Mouse (Mus musculus): ENCODE measurements around the gene Nrg4.

Gene Nrg4

DNA sequence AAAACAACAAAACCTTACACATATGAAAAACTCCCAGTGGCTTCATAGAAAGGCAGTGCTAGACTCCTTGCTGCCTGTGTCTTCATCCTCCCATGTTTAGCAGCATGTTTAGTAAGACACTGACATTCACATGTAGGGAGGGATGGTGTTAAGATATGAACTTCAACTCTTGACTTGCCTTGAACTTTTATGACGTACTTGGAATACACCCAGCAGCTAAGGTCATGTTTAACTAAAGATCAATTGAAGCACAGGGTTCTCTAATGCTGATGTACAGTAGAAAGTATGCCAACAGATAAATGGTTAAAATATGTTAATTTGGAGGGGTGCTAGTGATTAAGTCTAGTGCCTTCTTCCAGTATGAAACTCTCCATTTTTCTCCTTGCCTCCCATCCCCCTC, 4.0 kb downstream of the Nrg4 start:
- no peak for DNase-seq (ENCODE audit: low read depth, low spot score)

DNA sequence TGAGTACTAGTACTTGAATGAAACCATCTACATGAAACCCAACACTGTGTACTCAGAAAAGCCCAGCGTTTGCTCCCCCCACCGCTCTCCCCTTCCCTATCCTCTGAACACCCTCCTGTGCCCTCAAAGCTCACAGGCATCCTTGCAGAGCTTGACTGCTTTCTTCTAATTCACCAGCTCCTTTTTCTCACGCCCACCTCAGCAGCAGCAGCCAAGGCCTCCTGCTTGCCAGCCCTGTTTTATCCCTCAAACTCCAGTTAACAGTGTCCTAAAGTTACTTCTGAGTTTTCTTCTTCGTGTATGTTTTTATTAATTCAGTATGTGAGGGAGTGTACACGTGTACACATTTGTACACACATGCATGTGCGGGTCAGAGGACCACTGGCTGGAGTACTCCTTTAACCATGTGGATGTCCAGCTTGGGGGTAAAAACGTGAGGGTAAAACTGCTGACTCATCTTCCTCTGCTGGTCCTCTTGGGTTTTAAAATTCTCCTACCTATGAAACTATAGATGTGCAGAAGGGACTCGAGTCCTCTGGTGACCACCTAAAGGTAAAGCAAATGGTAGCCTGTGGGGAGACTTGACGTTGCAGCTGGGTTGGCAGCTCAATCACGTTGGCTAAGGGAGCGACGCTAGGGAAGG, 12.9 kb downstream of the Nrg4 start:
- DNase-seq (ENCODE audit: low read depth, low spot score): no peak

GRCm38 (mm10) chr9:55311560-55311959, 15.1 kb downstream of the Nrg4 start:
- DNase-seq (ENCODE audit: low read depth, low spot score): peak; percentile 76

DNA sequence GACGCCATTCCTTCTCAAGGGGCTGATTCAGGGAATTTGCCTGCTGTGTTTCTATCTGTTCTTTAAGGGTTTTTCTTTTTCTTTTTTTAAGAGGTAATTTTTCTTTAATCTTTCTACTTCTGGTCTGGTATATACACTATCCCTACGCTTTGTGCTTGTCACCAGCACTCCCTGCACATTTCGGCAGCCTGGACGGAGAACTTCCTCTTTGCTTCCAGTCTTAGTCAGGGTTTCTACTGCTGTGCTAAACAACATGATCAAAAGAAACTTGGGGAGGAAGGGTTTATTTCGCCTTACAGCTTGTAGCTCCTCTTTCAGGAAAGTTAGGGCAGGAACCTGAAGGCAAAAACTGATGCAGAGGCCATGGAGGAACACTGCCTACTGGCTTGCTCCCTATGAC, 18.2 kb downstream of the Nrg4 start:
- no peak for DNase-seq (ENCODE audit: low read depth, low spot score)

DNA sequence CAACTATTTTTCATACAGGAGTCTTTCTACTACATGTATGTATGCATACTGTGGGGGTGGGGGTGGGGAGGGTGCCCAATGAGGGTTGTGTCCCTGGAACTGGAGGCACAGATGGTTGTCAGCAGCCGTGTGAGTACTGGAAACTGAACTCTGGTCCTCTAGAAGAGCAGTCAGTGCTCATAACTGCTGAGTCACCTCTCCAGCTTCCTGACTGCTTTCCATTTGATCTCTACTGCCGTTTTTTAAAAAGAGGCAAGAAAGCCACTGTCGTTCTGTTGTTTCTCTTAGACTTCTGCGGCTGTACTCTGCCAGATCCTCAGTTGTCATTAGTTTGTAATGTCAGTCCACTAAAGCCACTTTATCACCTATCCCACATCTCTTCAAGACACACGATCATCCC, 19.1 kb downstream of the Nrg4 start:
- no peak for DNase-seq (ENCODE audit: low read depth, low spot score)

DNA sequence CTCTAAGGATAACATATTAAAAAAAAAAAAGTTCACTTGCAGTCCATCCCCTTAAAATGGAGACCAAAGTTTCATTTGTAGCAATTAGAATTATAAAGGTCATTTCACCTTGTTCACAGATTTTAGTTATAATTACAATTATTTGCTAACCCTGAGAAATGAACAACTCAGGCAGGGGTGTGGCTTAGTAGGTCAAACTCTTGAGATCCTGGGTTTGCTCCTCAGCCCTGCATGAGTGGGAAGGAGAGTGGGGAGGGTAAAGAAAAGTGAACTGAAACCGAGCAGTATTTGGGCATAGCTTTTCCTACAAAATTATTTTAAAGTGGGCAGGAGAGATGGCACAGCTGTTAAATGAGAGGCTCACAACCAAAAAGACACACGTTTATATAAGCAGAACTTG, 19.6 kb downstream of the Nrg4 start:
- no peak for DNase-seq (ENCODE audit: low read depth, low spot score)

DNA sequence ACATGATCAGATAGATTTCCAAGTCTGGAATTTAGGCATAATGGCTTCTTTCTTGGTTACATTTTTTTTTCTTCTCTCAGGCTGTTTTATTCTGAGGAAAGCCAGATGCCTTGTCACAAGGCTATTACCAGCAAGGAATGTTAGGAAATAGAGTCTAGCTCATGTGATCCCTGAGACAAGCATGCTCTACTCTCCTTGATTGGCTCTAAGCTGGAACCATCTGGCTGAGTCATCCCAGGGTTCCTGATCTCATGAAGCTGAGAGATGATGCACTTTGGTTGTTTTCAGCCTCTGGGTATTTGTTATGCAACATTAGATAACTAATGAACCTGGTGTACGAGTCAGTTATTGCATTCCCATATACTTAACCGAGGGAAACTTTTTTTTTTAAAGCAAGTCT, 30.4 kb downstream of the Nrg4 start:
- no peak for DNase-seq (ENCODE audit: low read depth, low spot score)

- DNase-seq (ENCODE audit: low read depth, low spot score): no peak
Measured at GRCm38 (mm10) chr9:55291966-55292365, 34.7 kb downstream of the Nrg4 start.

DNA sequence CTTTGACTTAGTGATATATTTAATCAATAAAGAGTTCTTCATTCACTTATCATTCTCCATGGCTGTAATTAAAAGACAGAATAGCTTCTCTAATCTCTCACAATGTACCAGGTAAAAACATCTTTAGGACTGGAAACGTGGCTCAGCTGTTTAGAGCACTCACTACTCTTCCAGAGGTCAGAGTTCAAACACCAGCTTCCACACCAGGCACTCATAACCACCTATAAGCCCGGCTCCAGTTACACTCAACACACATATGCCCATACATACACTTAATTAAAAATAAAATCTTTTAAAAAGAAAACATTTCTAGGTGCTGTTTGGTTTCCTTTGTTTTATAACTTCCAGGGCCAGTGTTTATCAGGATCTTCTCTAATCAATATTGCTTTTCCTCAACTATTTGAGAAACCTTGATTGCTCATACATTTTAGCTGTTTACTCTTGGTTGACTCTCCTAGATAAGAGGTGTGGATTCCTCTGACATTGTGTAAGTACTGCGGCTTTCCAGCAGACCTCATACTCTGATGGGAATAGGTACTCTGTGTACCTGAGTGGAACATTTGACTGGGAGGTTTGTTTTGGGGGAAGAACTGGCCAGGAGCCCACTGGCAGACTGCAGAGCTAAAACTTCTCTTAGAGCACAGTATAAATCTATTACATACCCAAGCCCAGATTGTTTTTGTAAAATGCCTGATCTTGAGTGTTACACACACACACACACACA, 37.0 kb downstream of the Nrg4 start:
- no peak for DNase-seq (ENCODE audit: low read depth, low spot score)

- no peak for DNase-seq (ENCODE audit: low read depth, low spot score)
Measured at GRCm38 (mm10) chr9:55285197-55285596, 41.4 kb downstream of the Nrg4 start.

DNA sequence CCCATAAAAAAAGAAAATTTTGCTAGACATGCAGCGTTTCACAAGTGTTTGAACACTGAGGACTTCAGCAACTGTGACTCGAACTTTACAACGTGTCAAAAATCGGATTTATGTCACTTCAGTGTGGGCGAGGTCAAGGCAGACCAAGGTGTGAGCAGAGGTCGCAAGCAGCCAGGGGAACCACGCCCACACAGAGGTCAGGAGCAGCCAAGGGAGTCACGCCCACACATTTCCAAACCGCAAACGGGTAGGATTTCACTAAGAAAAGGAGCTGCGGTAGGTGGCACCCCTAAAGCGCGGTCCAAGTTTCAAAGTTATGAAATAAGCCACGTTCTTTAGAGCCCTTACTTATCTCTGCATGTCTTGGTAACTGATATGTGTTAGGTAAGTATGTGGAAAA, 43.1 kb downstream of the Nrg4 start:
- DNase-seq (ENCODE audit: low read depth, low spot score): peak; percentile 20

- DNase-seq (ENCODE audit: low read depth, low spot score): no peak
Measured at GRCm38 (mm10) chr9:55279114-55279825, 47.4 kb downstream of the Nrg4 start.

DNA sequence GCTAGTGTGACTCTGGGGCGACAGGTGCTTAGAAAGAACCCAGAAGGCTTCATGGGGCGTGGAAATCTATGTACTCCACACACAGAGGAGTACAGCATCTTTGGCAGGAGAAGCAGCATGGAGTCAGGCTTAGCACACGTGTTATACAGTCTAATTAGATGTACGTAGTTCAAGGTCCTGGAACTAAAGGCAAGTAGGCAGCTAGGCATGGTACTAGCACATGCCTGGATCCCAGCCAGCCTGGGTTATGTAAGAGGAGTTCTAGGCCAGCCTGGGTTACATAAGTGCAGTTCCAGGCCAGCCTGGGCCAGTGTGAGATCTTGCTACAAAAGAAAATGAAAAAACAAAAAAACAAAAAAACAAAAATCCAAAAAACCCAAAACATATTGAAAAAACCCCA, 49.1 kb downstream of the Nrg4 start:
- DNase-seq (ENCODE audit: low read depth, low spot score): no peak

DNA sequence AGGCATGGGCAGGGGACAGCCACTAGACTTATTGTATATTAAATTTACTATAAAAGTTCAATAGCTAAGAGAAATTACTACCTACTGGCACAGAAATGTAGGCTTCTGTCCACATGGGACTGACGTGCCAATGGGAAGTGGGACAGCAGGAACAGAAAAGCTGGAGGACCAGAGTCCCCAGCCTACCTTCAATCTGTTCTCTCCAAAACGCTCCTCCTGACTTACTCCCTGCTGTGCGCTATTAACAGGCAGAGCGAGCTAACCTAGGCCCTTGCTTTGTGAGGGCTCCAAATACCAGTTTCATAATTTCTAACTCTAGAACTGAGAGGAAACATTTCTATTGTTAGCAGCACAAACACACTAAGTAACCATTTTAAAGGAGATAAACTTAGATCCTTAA, 52.7 kb downstream of the Nrg4 start:
- DNase-seq (ENCODE audit: low read depth, low spot score): no peak

- DNase-seq (ENCODE audit: low read depth, low spot score): no peak
Measured at GRCm38 (mm10) chr9:55271960-55272560, 54.6 kb downstream of the Nrg4 start.

DNA sequence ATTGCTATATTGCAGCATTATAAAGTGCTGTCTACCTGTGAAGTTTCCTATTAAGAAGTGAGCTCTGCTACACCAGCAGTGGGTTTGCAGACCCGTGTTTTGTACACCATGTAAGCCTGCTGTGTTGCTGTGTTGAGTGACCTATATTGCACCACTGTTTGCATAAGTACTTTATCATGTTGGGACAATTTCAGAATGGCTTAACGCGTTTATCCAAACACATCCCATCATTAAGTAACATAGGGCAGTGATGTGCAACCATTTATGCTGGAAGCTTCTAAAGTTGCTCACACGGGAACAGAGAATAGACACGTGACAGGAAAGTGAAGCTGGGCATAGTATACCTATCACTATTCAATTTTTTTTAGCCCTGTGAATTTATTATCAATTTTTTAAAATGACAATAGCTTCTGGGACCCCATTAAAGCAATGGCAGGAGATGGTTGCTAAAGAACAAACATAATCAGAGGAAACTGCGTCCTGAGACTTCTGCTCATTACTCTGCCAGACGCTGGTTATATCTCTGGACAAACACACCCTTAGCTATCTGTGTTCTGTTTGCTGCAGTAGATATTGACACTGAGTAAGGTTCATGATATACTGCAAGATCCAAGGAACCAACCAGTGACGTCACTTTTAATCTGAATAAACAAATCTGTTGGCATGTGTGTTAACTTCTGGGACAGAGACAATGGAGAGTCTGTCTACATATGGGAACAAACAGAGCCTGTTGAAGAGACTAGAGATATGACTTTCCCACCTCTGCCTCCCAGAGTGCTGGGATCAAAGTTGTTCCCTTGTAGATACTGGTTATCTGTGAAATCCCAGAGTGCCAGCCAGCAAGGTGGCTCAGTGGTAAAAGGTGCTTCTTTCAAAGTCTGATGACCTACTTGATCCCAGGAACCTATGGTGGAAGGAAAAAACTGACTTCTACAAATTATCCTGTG, 62.0 kb downstream of the Nrg4 start:
- DNase-seq (ENCODE audit: low read depth, low spot score): no peak

GRCm38 (mm10) chr9:55259741-55260140, 66.9 kb downstream of the Nrg4 start:
- DNase-seq (ENCODE audit: low read depth, low spot score): no peak

GRCm38 (mm10) chr9:55257105-55257504, 69.5 kb downstream of the Nrg4 start:
- no peak for DNase-seq (ENCODE audit: low read depth, low spot score)

GRCm38 (mm10) chr9:55255604-55256003, 71.0 kb downstream of the Nrg4 start:
- DNase-seq (ENCODE audit: low read depth, low spot score): no peak

DNA sequence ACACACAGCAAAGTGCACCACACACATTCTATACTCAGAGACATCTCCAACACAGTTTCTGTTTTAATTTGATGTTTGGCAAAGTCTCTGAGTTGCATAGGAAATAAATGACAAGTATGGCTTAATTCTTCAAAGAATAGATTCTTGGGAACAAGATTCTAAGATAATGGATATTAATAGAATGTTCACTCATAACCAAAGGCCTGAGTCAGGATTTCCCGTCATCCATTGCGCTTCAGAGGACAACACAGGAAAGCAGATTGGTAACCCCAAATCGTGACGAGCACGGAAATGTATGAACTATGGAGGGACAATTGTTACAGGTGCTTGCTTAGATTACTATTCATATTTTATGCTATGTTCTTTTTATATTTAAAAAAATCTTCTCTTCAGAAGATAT, 71.6 kb downstream of the Nrg4 start:
- DNase-seq (ENCODE audit: low read depth, low spot score): no peak

GRCm38 (mm10) chr9:55253849-55254248, 72.8 kb downstream of the Nrg4 start:
- DNase-seq (ENCODE audit: low read depth, low spot score): no peak

Data from CD4-positive, CD25-positive, alpha-beta regulatory T cell, adult 2 months (primary cell).